Mouse (Mus musculus): ENCODE results near the gene Olfr1270. TPM values are rescaled to one million over a fixed set of nuclear protein-coding genes. Genes with fewer than 3 reads are reported as not detected.
"Not testable (repeated sequence)": the region's sequence is repeated elsewhere in the genome, so short reads cannot be mapped to it uniquely, and the experiment has no call there.

The Olfr1270 gene
- polyA plus RNA-seq (2012; rRNA removed), result not detected in 2 replicates

DNA sequence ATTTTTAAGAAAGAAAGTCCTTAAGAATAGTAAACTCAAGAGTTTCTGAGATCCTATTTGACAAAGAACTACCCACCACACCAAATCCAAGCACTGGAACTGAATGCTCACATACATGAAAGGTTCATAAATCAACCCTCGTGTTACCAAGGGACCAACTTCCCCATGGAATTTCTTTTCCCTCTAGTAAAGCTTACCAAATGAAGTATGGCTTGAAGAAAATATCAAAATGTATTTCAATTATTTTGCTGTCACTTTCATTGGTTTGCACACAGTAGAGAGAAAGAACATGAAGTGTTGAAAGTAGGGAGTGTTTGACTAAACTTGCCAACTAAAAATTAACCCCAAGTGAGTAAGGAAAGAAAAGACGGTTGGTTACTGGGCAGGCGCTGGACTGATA is at the start of gene Olfr1270:
TSS of gene Olfr1270 (minus strand) at position 101 of the 400 bp plus-strand sequence.
- TF ChIP-seq POLR2A (IDR thresholded peaks at IDR 0.05; ENCODE audit: borderline replicate concordance, insufficient read depth, low read length), result no peak
- no peak for TF ChIP-seq CTCF (IDR thresholded peaks at IDR 0.05; ENCODE audit: borderline replicate concordance, insufficient read depth, low read depth, low read length)
- H3K27me3 ChIP-seq (ENCODE audit: control insufficient read depth, insufficient read depth, low read length), result no peaks in the 10 kb centered on the region
- 81% methylated on average over 3 of the region's 3 CpGs for WGBS
- H3K27ac ChIP-seq (ENCODE audit: insufficient read depth, low read length), result no peak within 1 kb of the TSS
- no peak for DNase-seq
- H3K4me1 ChIP-seq (ENCODE audit: control insufficient read depth, insufficient read depth, low read length), result no peaks in the 10 kb centered on the region
- H3K4me3 ChIP-seq (replicated peaks; ENCODE audit: insufficient read depth, low read depth, low read length), result no peak within 1 kb of the TSS

DNA sequence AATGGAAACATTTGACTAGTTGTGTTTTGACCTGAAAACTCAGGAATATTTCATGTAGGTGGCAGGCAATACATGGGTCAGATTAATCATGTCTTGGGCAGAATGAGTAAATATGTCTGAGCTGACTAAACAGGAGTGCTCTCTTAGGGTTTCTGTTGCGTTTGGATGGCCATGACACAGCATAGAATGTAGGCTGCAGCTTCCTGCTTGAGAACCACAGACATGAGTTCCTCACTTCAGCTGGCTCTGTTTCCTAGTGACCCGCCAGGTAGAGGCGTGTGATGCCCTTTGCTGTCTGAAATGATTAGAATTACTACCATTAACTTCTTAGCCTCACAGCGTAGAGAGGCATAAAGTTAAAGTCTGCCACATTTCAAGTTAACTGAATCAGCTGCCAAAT is 46.7 kb upstream of the Olfr1270 start:
- H3K4me1 ChIP-seq (ENCODE audit: control insufficient read depth, insufficient read depth, low read length); DNase-seq; H3K27me3 ChIP-seq (ENCODE audit: control insufficient read depth, insufficient read depth, low read length); H3K27ac ChIP-seq (ENCODE audit: insufficient read depth, low read length); H3K4me3 ChIP-seq (replicated peaks; ENCODE audit: insufficient read depth, low read depth, low read length): not testable (repeated sequence)
- no CpG with 5 or more reads among the region's 4 CpGs for WGBS

DNA sequence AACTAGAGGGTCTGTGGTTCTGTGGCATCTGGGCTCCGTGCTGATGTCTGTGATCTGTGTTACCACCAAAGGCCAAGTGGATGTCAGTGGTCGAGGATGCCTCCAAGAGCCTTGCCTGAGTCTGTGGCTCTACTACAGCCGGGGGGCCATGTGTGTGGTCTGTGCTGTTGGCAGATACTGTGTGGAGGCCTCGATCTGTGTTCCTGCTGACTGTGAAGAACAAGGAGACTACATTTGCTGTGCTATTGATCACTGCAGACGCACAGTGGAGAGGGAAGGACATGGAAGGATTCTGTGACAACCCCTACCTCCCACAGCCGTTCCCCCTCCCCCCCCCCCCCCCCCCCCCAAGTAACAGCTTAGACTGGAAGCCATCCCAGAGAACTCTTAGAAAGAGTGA is 42.4 kb upstream of the Olfr1270 start:
- not testable (repeated sequence) for DNase-seq; H3K4me1 ChIP-seq (ENCODE audit: control insufficient read depth, insufficient read depth, low read length); H3K4me3 ChIP-seq (replicated peaks; ENCODE audit: insufficient read depth, low read depth, low read length); H3K27ac ChIP-seq (ENCODE audit: insufficient read depth, low read length); H3K27me3 ChIP-seq (ENCODE audit: control insufficient read depth, insufficient read depth, low read length)
- WGBS, result no CpG with 5 or more reads among the region's 6 CpGs

DNA sequence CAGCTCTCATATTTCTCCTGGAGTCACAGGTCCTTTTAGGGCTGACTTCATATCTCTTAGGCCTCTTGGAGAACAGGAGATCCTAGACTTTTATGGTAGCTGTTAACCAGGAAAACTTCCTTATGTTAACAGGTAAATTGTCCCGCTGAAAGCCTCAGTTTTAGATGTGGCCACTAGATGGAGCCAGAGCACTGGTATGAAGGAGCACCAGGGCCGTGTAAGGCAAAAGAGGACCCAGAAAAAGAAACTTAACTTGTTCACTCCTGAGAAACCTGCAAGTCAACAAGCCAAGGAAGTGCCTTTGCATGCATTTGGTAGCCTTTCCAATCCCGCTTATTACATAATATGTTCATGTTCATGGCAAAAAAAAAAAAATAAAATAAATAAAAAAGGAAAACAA is 41.9 kb upstream of the Olfr1270 start:
- not testable (repeated sequence) for H3K27ac ChIP-seq (ENCODE audit: insufficient read depth, low read length); DNase-seq; H3K27me3 ChIP-seq (ENCODE audit: control insufficient read depth, insufficient read depth, low read length); H3K4me1 ChIP-seq (ENCODE audit: control insufficient read depth, insufficient read depth, low read length); H3K4me3 ChIP-seq (replicated peaks; ENCODE audit: insufficient read depth, low read depth, low read length)
- WGBS, result no CpG with 5 or more reads among the region's 3 CpGs

DNA sequence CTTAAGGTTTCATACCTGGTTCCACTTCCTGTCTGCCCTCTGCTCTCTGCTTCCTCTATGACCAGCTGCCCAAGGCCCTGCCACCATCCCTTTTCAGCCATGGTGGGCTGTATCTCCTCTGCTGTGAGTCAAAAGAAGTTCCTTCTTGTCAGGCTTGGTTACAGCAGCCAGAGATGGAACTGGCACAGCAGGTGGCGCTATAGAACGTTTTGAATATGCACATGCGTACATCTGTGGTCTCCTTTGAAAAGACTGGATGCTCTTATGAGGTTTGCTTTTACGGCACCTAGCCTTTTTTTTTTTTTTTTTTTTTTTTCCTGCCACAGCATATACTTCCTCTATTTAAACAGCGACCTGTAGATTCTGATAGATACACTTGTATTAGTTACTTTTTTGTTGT is 34.2 kb upstream of the Olfr1270 start:
- WGBS, result no CpG with 5 or more reads among the region's 5 CpGs

DNA sequence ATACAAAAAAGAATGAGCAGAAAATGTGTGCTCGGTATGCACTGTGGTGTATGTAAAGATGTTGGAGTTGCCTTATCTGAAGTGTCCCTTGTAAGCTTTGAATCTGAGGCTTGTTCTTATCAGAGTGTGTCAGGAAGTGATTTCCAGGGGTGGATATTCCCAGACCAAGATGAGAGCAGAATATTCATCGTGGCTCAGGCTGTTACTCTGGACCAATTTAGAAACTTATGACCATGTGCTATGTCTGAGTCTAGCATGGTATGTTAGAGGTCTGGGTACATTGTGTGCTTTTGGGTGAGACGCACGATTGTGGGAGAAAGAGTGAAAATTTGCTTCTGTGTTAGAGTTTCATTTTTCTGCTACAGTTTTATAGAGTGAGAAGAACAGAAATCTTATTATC is 33.2 kb upstream of the Olfr1270 start:
- H3K27ac ChIP-seq (ENCODE audit: insufficient read depth, low read length); H3K4me3 ChIP-seq (replicated peaks; ENCODE audit: insufficient read depth, low read depth, low read length); H3K27me3 ChIP-seq (ENCODE audit: control insufficient read depth, insufficient read depth, low read length); H3K4me1 ChIP-seq (ENCODE audit: control insufficient read depth, insufficient read depth, low read length); DNase-seq: not testable (repeated sequence)
- WGBS, result no CpG with 5 or more reads among the region's 4 CpGs

More for the DNA sequence above, 34.2 kb upstream of the Olfr1270 start:
- DNase-seq; H3K27ac ChIP-seq (ENCODE audit: insufficient read depth, low read length); H3K4me3 ChIP-seq (replicated peaks; ENCODE audit: insufficient read depth, low read depth, low read length); H3K4me1 ChIP-seq (ENCODE audit: control insufficient read depth, insufficient read depth, low read length); H3K27me3 ChIP-seq (ENCODE audit: control insufficient read depth, insufficient read depth, low read length): not testable (repeated sequence)

DNA sequence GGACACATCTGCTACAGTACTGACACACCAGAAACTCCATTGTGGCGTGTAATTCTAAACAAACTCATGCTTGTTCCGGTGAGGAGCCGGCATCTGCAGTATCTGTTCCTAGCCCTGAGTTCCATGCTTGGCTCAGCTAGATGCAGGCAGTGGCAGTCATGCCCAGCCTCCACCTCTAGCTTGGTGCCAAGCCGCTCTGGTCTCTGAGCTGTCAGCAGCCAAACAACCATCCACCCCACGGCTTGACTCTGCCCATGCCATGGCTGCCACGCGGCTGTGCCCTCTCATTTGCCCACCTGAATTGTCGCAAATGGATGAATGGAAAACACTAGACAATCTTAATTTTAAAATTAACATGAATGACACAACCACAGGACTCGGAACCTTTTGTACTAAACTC is 1.0 kb upstream of the Olfr1270 start:
- Histone ChIP-seq H3K4me1 (ENCODE audit: control insufficient read depth, insufficient read depth, low read length) (no peaks in the 10 kb centered on the region), H3K27ac (ENCODE audit: insufficient read depth, low read length) (no peak overlapping the region), H3K4me3 (replicated peaks; ENCODE audit: insufficient read depth, low read depth, low read length) (no peak overlapping the region), H3K27me3 (ENCODE audit: control insufficient read depth, insufficient read depth, low read length) (no peaks in the 10 kb centered on the region)
- no peak for TF ChIP-seq CTCF (IDR thresholded peaks at IDR 0.05; ENCODE audit: borderline replicate concordance, insufficient read depth, low read depth, low read length)
- TF ChIP-seq POLR2A (IDR thresholded peaks at IDR 0.05; ENCODE audit: borderline replicate concordance, insufficient read depth, low read length), result no peak
- WGBS, result 61% methylated on average over 9 of the region's 9 CpGs
- DNase-seq, result no peak

DNA sequence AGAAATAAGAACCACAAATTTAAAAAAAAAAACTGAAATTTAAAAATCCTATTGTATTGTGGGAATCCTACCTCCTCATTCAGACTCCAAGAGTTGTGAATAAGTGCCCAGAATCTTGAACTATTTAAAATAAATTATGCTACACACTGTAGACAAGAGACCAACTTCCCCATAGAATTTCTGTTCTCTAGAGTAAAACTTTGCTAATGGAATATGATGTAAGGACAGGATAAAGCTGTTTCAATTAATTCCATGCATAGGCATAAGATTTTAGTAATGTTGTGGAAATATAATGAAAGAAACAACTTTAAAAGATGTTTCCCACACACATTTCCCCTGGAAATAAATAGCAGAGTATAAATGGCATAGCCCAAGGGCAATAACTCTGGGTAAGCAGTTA is 10.7 kb downstream of the Olfr1270 start, which contains the start of gene Olfr32:
TSS of gene Olfr32 (minus strand) at position 101 of the 400 bp plus-strand sequence.
- no peaks in the 10 kb centered on the region for H3K4me1 ChIP-seq (ENCODE audit: control insufficient read depth, insufficient read depth, low read length)
- TF ChIP-seq POLR2A (IDR thresholded peaks at IDR 0.05; ENCODE audit: borderline replicate concordance, insufficient read depth, low read length), result no peak
- TF ChIP-seq CTCF (IDR thresholded peaks at IDR 0.05; ENCODE audit: borderline replicate concordance, insufficient read depth, low read depth, low read length), result no peak
- no peak within 1 kb of the TSS for H3K27ac ChIP-seq (ENCODE audit: insufficient read depth, low read length)
- H3K27me3 ChIP-seq (ENCODE audit: control insufficient read depth, insufficient read depth, low read length), result no peaks in the 10 kb centered on the region
- no peak for DNase-seq
- H3K4me3 ChIP-seq (replicated peaks; ENCODE audit: insufficient read depth, low read depth, low read length), result no peak within 1 kb of the TSS

DNA sequence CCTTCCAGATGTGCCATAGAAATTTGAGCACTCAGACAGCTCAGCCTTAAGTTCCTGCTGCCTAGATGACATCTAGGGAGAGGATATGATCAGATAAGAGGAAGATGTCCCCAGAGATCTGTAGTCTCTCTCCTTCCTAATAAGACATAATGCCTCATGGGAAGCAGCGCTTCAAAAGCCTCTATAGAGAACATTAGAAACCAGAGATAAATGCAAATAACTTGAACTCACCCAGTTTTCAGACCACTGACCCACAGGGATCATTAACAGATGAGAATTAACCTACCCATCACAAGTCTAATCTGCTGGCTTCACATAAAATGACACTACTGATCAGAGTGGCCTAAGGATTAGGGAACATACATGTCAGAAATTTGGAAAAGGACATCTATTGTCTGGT is 31.6 kb downstream of the Olfr1270 start, which contains the start of gene Olfr1269:
TSS of gene Olfr1269 (minus strand) at position 101 of the 400 bp plus-strand sequence.
- TF ChIP-seq CTCF (IDR thresholded peaks at IDR 0.05; ENCODE audit: borderline replicate concordance, insufficient read depth, low read depth, low read length), result no peak
- no peak for TF ChIP-seq POLR2A (IDR thresholded peaks at IDR 0.05; ENCODE audit: borderline replicate concordance, insufficient read depth, low read length)
- DNase-seq, result no peak
- no peaks in the 10 kb centered on the region for H3K27me3 ChIP-seq (ENCODE audit: control insufficient read depth, insufficient read depth, low read length)
- no peak within 1 kb of the TSS for H3K4me3 ChIP-seq (replicated peaks; ENCODE audit: insufficient read depth, low read depth, low read length)
- 89% methylated on average over 1 of the region's 1 CpGs for WGBS
- no peaks in the 10 kb centered on the region for H3K4me1 ChIP-seq (ENCODE audit: control insufficient read depth, insufficient read depth, low read length)
- H3K27ac ChIP-seq (ENCODE audit: insufficient read depth, low read length), result no peak within 1 kb of the TSS

Other genes with a start within 250 kb of the Olfr1270 start
- gene Olfr1258, start 225.8 kb downstream of the Olfr1270 start, polyA plus RNA-seq (2012; rRNA removed), result not detected in 2 replicates
- gene Olfr1259, start 204.4 kb downstream of the Olfr1270 start, polyA plus RNA-seq (2012; rRNA removed), result not detected in 2 replicates
- gene Olfr1260, start 178.8 kb downstream of the Olfr1270 start, polyA plus RNA-seq (2012; rRNA removed), result not detected in 2 replicates
- not detected in 2 replicates for gene Olfr1261, start 161.9 kb downstream of the Olfr1270 start, polyA plus RNA-seq (2012; rRNA removed)
- not detected in 2 replicates for gene Olfr1262, start 152.9 kb downstream of the Olfr1270 start, polyA plus RNA-seq (2012; rRNA removed)
- not detected in 2 replicates for gene Olfr1263, start 141.0 kb downstream of the Olfr1270 start, polyA plus RNA-seq (2012; rRNA removed)
- not detected in 2 replicates for gene Olfr1264, start 127.5 kb downstream of the Olfr1270 start, polyA plus RNA-seq (2012; rRNA removed)
- gene Olfr1265, start 117.8 kb downstream of the Olfr1270 start, polyA plus RNA-seq (2012; rRNA removed), result not detected in 2 replicates
- not detected in 2 replicates for gene Olfr140, start 89.5 kb downstream of the Olfr1270 start, polyA plus RNA-seq (2012; rRNA removed)
- gene Olfr1269, start 31.7 kb downstream of the Olfr1270 start, polyA plus RNA-seq (2012; rRNA removed), result not detected in 2 replicates
- not detected in 2 replicates for gene Olfr32, start 10.8 kb downstream of the Olfr1270 start, polyA plus RNA-seq (2012; rRNA removed)
- gene Olfr1506, start 71.4 kb upstream of the Olfr1270 start, polyA plus RNA-seq (2012; rRNA removed), result not detected in 2 replicates
- gene Olfr142, start 104.5 kb upstream of the Olfr1270 start, polyA plus RNA-seq (2012; rRNA removed), result not detected in 2 replicates
- not detected in 2 replicates for gene Olfr1271, start 117.9 kb upstream of the Olfr1270 start, polyA plus RNA-seq (2012; rRNA removed)
- not detected in 2 replicates for gene Olfr1272, start 139.8 kb upstream of the Olfr1270 start, polyA plus RNA-seq (2012; rRNA removed)
- not detected in 2 replicates for gene Gm13769, start 169.1 kb upstream of the Olfr1270 start, polyA plus RNA-seq (2012; rRNA removed)
- gene Olfr1274-ps, start 245.6 kb upstream of the Olfr1270 start, polyA plus RNA-seq (2012; rRNA removed), result not detected in 2 replicates

All from cerebellum, adult 2 months (tissue).